ENCODE assay signal across 1 mouse cellular context in genomic region chr5:108131849-108132440, GRCm38 (mm10).
TF ChIP-seq lines count a peak whose summit lies in the region.

No protein-coding gene starts in this region.

TF ChIP-seq in CH12.LX, 34 proteins besides CTCF, POLR2A, EP300 and RAD21 (continued from another document):
- TF ChIP-seq KAT2A (IDR thresholded peaks at IDR 0.05; ENCODE audit: insufficient replicate concordance, low read length) (no peak), RCOR1 (conservative IDR thresholded peaks at IDR 0.05; ENCODE audit: low read depth, low read length) (no peak), UBTF (IDR thresholded peaks at IDR 0.05; ENCODE audit: low read depth, low read length) (no peak), MAZ (IDR thresholded peaks at IDR 0.05; ENCODE audit: low read depth, low read length) (no peak), JUN (IDR thresholded peaks at IDR 0.05; ENCODE audit: insufficient read depth, low read depth, low read length) (no peak), NRF1 (IDR thresholded peaks at IDR 0.05; ENCODE audit: low read depth, low read length) (peak; percentile 35; the same call in 1 of the 2 replicates), ELF1 (IDR thresholded peaks at IDR 0.05; ENCODE audit: low read depth, low read length) (peak; percentile 64)
